Mouse (Mus musculus): ENCODE data around the gene Hsf5.

Gene Hsf5

GRCm38 (mm10) chr11:87590841-87591525 lies 26.0 kb upstream of the Hsf5 start:
- DNase-seq (ENCODE audit: low spot score in 2 of 2): peak; percentile 40 to 77

GRCm38 (mm10) chr11:87591526-87592353 lies 25.2 kb upstream of the Hsf5 start, which contains the start of gene Mtmr4:
TSS of gene Mtmr4 (plus strand) at chr11:87592162.
- DNase-seq (ENCODE audit: low spot score in 2 of 2): peak; percentile 98

GRCm38 (mm10) chr11:87592354-87592695 lies 24.6 kb upstream of the Hsf5 start:
- DNase-seq (ENCODE audit: low spot score in 2 of 2): no peak

GRCm38 (mm10) chr11:87592713-87593598 lies 24.0 kb upstream of the Hsf5 start:
- no peak for DNase-seq (ENCODE audit: low spot score in 2 of 2)

- peak; percentile 74 to 85 for DNase-seq (ENCODE audit: low spot score in 2 of 2)
Observed at GRCm38 (mm10) chr11:87595327-87595841, 21.6 kb upstream of the Hsf5 start.

GRCm38 (mm10) chr11:87595976-87596375 lies 21.0 kb upstream of the Hsf5 start:
- DNase-seq (ENCODE audit: low spot score in 2 of 2): no peak

- no peak for DNase-seq (ENCODE audit: low spot score in 2 of 2)
Observed at GRCm38 (mm10) chr11:87596492-87596891, 20.5 kb upstream of the Hsf5 start.

GRCm38 (mm10) chr11:87597061-87597460 lies 19.9 kb upstream of the Hsf5 start:
- DNase-seq (ENCODE audit: low spot score in 2 of 2): no peak

- DNase-seq (ENCODE audit: low spot score in 2 of 2): peak in 1 of 2 experiments; percentile 58
Observed at GRCm38 (mm10) chr11:87599395-87600089, 17.4 kb upstream of the Hsf5 start.

- peak in 1 of 2 experiments; percentile 57 for DNase-seq (ENCODE audit: low spot score in 2 of 2)
Observed at GRCm38 (mm10) chr11:87600322-87600853, 16.6 kb upstream of the Hsf5 start.

- peak in 1 of 2 experiments; percentile 57 for DNase-seq (ENCODE audit: low spot score in 2 of 2)
Observed at GRCm38 (mm10) chr11:87602234-87602633, 14.7 kb upstream of the Hsf5 start.

GRCm38 (mm10) chr11:87603571-87603970 lies 13.4 kb upstream of the Hsf5 start:
- DNase-seq (ENCODE audit: low spot score in 2 of 2): no peak

GRCm38 (mm10) chr11:87609264-87609663 lies 7.7 kb upstream of the Hsf5 start:
- DNase-seq (ENCODE audit: low spot score in 2 of 2): no peak

GRCm38 (mm10) chr11:87611547-87611946 lies 5.4 kb upstream of the Hsf5 start:
- DNase-seq (ENCODE audit: low spot score in 2 of 2): no peak

GRCm38 (mm10) chr11:87613972-87614371 lies 3.0 kb upstream of the Hsf5 start:
- DNase-seq (ENCODE audit: low spot score in 2 of 2): no peak

GRCm38 (mm10) chr11:87615551-87615950 lies 1.4 kb upstream of the Hsf5 start:
- DNase-seq (ENCODE audit: low spot score in 2 of 2): no peak

- no peak for DNase-seq (ENCODE audit: low spot score in 2 of 2)
Observed at GRCm38 (mm10) chr11:87615952-87616351, 1.0 kb upstream of the Hsf5 start.

GRCm38 (mm10) chr11:87617606-87618005 lies 642 bp downstream of the Hsf5 start:
- DNase-seq (ENCODE audit: low spot score in 2 of 2): no peak

GRCm38 (mm10) chr11:87623160-87623559 lies 6.2 kb downstream of the Hsf5 start:
- DNase-seq (ENCODE audit: low spot score in 2 of 2): no peak

- DNase-seq (ENCODE audit: low spot score in 2 of 2): peak; percentile 30 to 72
Observed at GRCm38 (mm10) chr11:87629859-87630258, 12.9 kb downstream of the Hsf5 start.

- no peak for DNase-seq (ENCODE audit: low spot score in 2 of 2)
Observed at GRCm38 (mm10) chr11:87638793-87639192, 21.8 kb downstream of the Hsf5 start.

All from spleen, postnatal 4 days (tissue).